Mouse (Mus musculus) lung, postnatal 0 days (tissue): Measurements from ENCODE around the gene Hydin. TPM values are rescaled to one million over a fixed set of nuclear protein-coding genes. Genes with fewer than 3 reads are reported as not detected.

Experiments used
- ATAC-seq: fragments of 200-750 bp; cut with Nextera tagmentation; 2 replicates; pipeline ENCODE4 v1.8.0; 2017; ENCODE audit warnings: moderate library complexity
- DNase-seq: peaks from one replicate; pipeline ENCODE4 v3.0.0-alpha.2; 2016; ENCODE audit warnings: low spot score
- H3K27ac ChIP-seq: fragments of 300-500 bp; sonication (generic); 2 replicates; pipeline ENCODE4 v1.5.1; 2014; ENCODE audit warnings: antibody characterized with exemption, mild to moderate bottlenecking, low read length, mixed read lengths
- H3K27me3 ChIP-seq: fragments of 300-500 bp; sonication (generic); replicated peaks from 2 replicates; pipeline ENCODE4 v1.6.1; 2014; ENCODE audit warnings: low read length, mixed read lengths; ENCODE audit not compliant: insufficient read depth
- H3K36me3 ChIP-seq: fragments of 300-500 bp; sonication (generic); 2 replicates; pipeline ENCODE4 v1.6.1; 2014; ENCODE audit warnings: low read length, mixed read lengths; ENCODE audit not compliant: insufficient read depth
- H3K4me1 ChIP-seq: fragments of 300-500 bp; sonication (generic); 2 replicates; pipeline ENCODE4 v1.6.1; 2014; ENCODE audit warnings: antibody characterized with exemption, low read depth, low read length, mixed read lengths; ENCODE audit not compliant: insufficient read depth
- H3K4me2 ChIP-seq: fragments of 300-500 bp; sonication (generic); replicated peaks from 2 replicates; pipeline ENCODE4 v1.6.1; 2014; ENCODE audit warnings: low read depth, mild to moderate bottlenecking, low read length, moderate library complexity, mixed read lengths
- H3K4me3 ChIP-seq: fragments of 300-500 bp; sonication (generic); 2 replicates; pipeline ENCODE4 v1.5.1; 2014; ENCODE audit warnings: low read depth, low read length
- H3K9ac ChIP-seq: fragments of 300-500 bp; sonication (generic); replicated peaks from 2 replicates; pipeline ENCODE4 v1.6.1; 2014; ENCODE audit warnings: low read depth, mild to moderate bottlenecking
- H3K9me3 ChIP-seq: fragments of 300-500 bp; sonication (generic); 2 replicates; pipeline ENCODE4 v1.6.1; 2016; ENCODE audit warnings: low read length, mixed read lengths
- CTCF ChIP-seq: IDR thresholded peaks from 2 replicates; pipeline ENCODE4 v1.5.1; 2016; ENCODE audit warnings: antibody characterized with exemption, mild to moderate bottlenecking
- EP300 ChIP-seq: IDR thresholded peaks from 2 replicates; pipeline ENCODE4 v1.6.1; 2016; ENCODE audit warnings: antibody characterized with exemption, mild to moderate bottlenecking, control low read depth
- WGBS: fragments of 180-500 bp; shearing (Covaris S2); extraction: QIAGEN DNeasy Blood & Tissue Kit; methylation state at CpG from one replicate; pipeline ENCODE4 v1.1.7; 2014; 5-methylcytosine and 5-hydroxymethylcytosine counted together
- polyA plus RNA-seq: library from polyadenylated mRNA; unstranded; fragments of >200 nt; fragmentation: Nextera tagmentation; extraction: Ambion mirVana; gene quantifications from 2 replicates; pipeline ENCODE4 v1.2.1, GENCODE M21; 2015

The Hydin gene
- polyA plus RNA-seq, 1 experiment from 2014 or later = 0.97 TPM

DNA sequence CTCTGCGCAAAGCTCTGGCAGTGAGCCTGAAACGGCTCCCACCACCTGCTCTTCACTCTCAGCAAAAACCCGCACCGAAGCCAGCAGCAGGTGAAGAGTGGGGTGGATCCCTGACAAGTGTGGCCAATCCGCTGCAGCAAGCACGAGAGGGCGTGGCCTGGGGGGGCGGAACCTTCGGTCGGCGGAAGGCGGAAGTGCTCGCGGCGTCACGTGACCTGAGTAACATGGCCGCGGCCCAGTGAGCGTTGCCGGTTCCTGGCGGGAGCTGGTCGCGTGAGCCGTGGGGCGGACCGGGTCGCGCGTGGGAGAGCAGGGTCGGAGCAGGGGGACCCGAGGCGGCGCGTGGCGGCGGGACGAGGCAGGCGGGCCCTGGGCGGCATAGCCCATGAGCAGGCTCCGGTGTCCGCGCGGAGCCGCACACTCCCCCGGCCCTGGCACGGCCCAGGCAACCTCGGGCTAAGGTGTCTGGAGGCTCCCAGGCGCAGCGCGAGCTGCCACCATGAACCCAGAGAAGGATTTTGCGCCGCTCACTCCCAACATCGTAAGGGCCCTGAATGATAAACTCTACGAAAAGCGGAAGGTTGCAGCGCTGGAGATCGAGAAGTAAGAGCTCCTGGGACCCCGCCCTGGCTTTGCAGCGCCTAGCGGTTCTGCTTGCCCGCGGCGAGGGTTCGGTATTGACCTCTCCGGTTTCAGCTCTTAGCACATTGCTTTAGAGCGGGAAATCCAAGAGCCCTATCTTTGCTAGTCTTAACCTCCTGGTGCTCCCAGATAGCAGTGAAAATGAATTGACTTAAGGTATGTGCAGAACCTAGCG, 351.8 kb downstream of the Hydin start, which contains the start of gene Vac14:
TSS of gene Vac14 (plus strand) at position 195 of the 817 bp plus-strand sequence.
- ATAC-seq (peak; percentile 98), DNase-seq (peak; percentile 98)
- H3K9me3 ChIP-seq = no peaks in the 10 kb centered on the region
- peaks cover 6% of the 10 kb centered on the region; the same call in 1 of the 2 replicates for H3K4me1 ChIP-seq
- peak within 1 kb of the TSS; percentile 90 for H3K4me2 ChIP-seq
- H3K4me3 ChIP-seq = peak within 1 kb of the TSS; percentile 81
- no peaks in the 10 kb centered on the region for H3K27me3 ChIP-seq
- 2% methylated on average over 59 of the region's 67 CpGs for WGBS
- H3K36me3 ChIP-seq = no peaks in the 10 kb centered on the region
- peak within 1 kb of the TSS; percentile 26; the same call in 1 of the 2 replicates for H3K27ac ChIP-seq
- TF ChIP-seq CTCF (no peak), EP300 (no peak)
- H3K9ac ChIP-seq = peak within 1 kb of the TSS; percentile 74

DNA sequence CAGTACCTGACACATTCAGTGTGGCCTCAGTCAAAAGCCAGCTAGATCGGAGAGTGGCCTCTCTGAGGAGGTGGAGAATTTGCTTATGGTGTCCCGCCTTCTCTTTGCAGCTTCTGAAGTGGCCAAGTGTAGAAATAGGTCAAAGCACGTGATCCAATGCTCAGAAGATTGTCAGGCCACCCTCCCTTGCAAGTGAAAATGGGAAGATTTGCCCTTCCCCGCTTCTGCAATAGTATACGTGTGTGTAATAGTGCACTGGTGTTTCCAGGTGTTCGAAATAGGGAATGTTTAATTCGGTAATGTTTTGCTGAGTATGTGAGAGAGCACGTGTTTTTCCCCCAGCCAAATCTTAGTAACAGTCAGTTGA, 352.4 kb downstream of the Hydin start:
- DNase-seq = no peak
- Histone ChIP-seq H3K36me3 (no peaks in the 10 kb centered on the region), H3K27me3 (no peaks in the 10 kb centered on the region), H3K9ac (peak overlapping the region; percentile 74), H3K4me3 (peak overlapping the region; percentile 81), H3K4me2 (peak overlapping the region; percentile 90), H3K27ac (no peak overlapping the region), H3K4me1 (peaks cover 6% of the 10 kb centered on the region; the same call in 1 of the 2 replicates), H3K9me3 (no peaks in the 10 kb centered on the region)
- no peak for TF ChIP-seq EP300
- TF ChIP-seq CTCF = no peak
- WGBS = 21% methylated on average over 8 of the region's 8 CpGs
- ATAC-seq = peak; percentile 5; the same call in 1 of the 2 replicates

DNA sequence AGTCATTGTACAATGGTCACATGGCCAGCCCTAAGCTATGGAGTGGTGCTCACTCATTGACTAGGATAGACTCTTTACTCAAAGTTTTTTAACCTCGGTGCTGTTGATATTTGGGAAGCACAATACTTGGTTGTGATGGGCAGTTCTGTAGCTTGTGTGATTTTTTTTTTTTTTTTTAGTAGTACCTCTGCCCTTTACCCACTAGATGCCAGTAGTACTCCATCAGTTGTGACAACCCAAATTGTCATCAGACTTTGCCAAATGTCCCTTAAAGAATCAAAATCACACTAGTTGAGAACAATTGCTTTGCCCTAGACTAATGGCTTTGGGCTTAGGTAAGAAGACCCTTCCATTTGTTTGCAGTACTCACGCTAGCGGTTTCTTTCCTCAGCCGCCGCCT, 353.1 kb downstream of the Hydin start:
- no peak overlapping the region for H3K4me2 ChIP-seq

DNA sequence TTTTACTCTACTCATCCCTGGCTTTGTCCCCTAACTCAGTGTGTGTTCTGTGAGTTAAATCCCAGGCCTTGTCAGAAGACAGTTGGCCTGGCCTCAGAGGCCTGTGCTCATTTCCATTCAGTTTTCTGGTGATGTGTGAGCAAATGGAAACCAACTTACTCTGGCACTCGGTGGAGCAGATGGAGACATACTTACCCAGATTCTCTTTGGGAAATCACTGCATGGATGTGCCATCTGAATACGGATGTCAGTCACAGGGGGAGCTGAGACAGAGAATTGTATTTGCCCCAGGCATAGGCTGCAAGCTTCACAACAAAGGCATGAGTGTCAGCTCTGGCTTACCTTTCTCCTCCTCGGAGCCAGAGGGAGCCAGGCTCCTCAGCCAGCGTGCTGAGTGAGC, 359.7 kb downstream of the Hydin start:
- TF ChIP-seq EP300 = no peak
- TF ChIP-seq CTCF = no peak
- no peak for DNase-seq
- ATAC-seq = no peak
- WGBS = 76% methylated on average over 4 of the region's 4 CpGs
- no peak overlapping the region for H3K4me2 ChIP-seq
- no peaks in the 10 kb centered on the region for H3K9me3 ChIP-seq
- no peak overlapping the region for H3K9ac ChIP-seq
- no peaks in the 10 kb centered on the region for H3K4me1 ChIP-seq
- no peaks in the 10 kb centered on the region for H3K36me3 ChIP-seq
- no peaks in the 10 kb centered on the region for H3K27me3 ChIP-seq
- no peak overlapping the region for H3K27ac ChIP-seq
- H3K4me3 ChIP-seq = no peak overlapping the region

More for the DNA sequence above, 353.1 kb downstream of the Hydin start:
- H3K36me3 ChIP-seq = no peaks in the 10 kb centered on the region
- TF ChIP-seq EP300 = no peak
- peak; percentile 40 for TF ChIP-seq CTCF
- no peak overlapping the region for H3K27ac ChIP-seq
- H3K9ac ChIP-seq = no peak overlapping the region
- H3K9me3 ChIP-seq = no peaks in the 10 kb centered on the region
- no peaks in the 10 kb centered on the region for H3K27me3 ChIP-seq
- WGBS = 83% methylated on average over 5 of the region's 5 CpGs
- DNase-seq (no peak), ATAC-seq (no peak)
- H3K4me3 ChIP-seq = no peak overlapping the region
- peaks cover 6% of the 10 kb centered on the region; the same call in 1 of the 2 replicates for H3K4me1 ChIP-seq

DNA sequence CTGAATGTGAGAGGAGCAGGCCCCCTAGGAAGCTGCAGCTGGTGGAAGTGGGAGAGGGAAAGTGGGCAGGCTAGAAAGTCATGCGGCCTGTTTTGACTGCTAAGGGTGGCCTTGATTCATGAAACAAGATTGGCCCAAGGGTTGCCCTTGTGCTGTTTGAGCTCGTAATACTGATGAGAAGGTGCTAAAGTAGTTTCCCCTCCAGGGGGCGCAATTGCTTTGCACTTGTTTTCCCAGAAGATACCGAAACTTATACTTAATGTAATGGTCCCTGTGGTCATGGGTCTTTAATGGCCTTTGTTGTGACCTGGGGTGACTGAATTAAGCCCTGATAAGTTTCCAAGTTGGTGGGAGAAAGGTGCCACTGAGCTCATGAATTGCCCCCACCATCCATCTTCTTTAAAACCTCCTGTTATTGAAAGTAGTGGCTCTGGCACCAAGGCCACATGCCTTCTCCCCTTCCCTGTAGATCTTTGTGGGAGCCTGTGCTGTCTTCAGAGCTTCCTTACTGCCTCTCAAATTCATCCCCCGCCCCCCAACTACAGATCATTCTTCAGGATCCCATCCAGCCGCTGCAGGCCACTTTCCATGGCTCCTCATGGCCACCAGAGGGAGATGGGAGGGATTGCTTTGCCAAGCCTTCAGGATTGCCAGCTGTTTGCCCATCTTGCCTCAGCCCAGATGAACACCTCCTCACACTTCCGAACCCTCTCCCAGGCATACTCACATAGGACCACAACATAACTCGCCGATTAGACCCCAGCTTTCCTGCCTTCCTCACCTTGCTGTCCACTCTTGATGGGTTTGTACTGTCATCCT, 362.7 kb downstream of the Hydin start:
- TF ChIP-seq EP300 = no peak
- TF ChIP-seq CTCF = peak; percentile 75
- Histone ChIP-seq H3K36me3 (0 out of 2 replicates have a peak, but pooled peaks cover under 1% of the 10 kb centered on the region), H3K4me3 (no peak overlapping the region), H3K4me2 (no peak overlapping the region), H3K4me1 (no peaks in the 10 kb centered on the region), H3K27ac (peak overlapping the region; percentile 14; the same call in 1 of the 2 replicates), H3K9ac (no peak overlapping the region), H3K27me3 (no peaks in the 10 kb centered on the region), H3K9me3 (no peaks in the 10 kb centered on the region)
- ATAC-seq (peak; percentile 27; the same call in 1 of the 2 replicates), DNase-seq (peak; percentile 74)
- WGBS = 69% methylated on average over 9 of the region's 9 CpGs

DNA sequence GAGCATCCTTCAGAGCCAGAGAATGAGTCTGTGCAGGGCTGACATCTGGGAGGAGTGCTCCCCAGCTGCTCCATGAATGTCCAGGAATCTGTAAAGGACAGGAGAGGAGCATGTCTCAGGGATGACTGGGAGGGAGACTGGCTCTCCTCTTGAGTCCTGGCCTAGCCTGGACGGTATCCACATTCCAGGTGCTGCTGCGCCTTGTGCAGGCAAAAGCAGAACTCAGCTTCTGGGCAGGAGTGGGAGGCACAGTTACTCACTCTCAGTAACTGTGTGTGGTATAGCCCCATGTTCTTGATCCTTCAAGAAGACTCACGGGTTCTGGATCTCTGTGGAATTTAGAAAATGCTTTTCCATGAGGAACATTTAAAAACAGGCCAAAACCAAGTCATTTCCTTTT, 363.3 kb downstream of the Hydin start:
- ATAC-seq (no peak; the same call in 1 of the 2 replicates), DNase-seq (no peak)
- Histone ChIP-seq H3K4me1 (no peaks in the 10 kb centered on the region), H3K27me3 (no peaks in the 10 kb centered on the region), H3K36me3 (0 out of 2 replicates have a peak, but pooled peaks cover 7% of the 10 kb centered on the region), H3K9me3 (no peaks in the 10 kb centered on the region), H3K4me3 (no peak overlapping the region), H3K4me2 (no peak overlapping the region), H3K9ac (no peak overlapping the region), H3K27ac (peak overlapping the region; percentile 14; the same call in 1 of the 2 replicates)
- 86% methylated on average over 3 of the region's 3 CpGs for WGBS
- no peak for TF ChIP-seq EP300
- no peak for TF ChIP-seq CTCF
